Mouse (Mus musculus) heart, embryonic 10.5 days (tissue): Measurements from ENCODE around the gene Mrps27. TPM values are rescaled to one million over a fixed set of nuclear protein-coding genes. Genes with fewer than 3 reads are reported as not detected.

ENCODE experiments used
- DNase-seq: peaks from one replicate; pipeline ENCODE4 v3.0.0-alpha.2; 2017; ENCODE audit warnings: low spot score
- H3K27ac ChIP-seq: fragments of 300-500 bp; sonication (generic); 2 replicates; pipeline ENCODE4 v1.5.1; 2016; ENCODE audit warnings: mild to moderate bottlenecking
- H3K27me3 ChIP-seq: fragments of 300-500 bp; sonication (generic); 2 replicates; pipeline ENCODE4 v1.6.1; 2016; ENCODE audit warnings: mild to moderate bottlenecking; ENCODE audit not compliant: poor library complexity, insufficient read depth, severe bottlenecking
- H3K36me3 ChIP-seq: fragments of 300-500 bp; sonication (generic); 2 replicates; pipeline ENCODE4 v1.6.1; 2016; ENCODE audit warnings: mild to moderate bottlenecking, moderate library complexity
- H3K4me1 ChIP-seq: fragments of 300-500 bp; sonication (generic); 2 replicates; pipeline ENCODE4 v1.6.1; 2016; ENCODE audit warnings: mild to moderate bottlenecking
- H3K4me3 ChIP-seq: fragments of 300-500 bp; sonication (generic); 2 replicates; pipeline ENCODE4 v1.5.1; 2016; ENCODE audit warnings: mild to moderate bottlenecking, moderate library complexity
- H3K9me3 ChIP-seq: fragments of 300-500 bp; sonication (generic); 2 replicates; pipeline ENCODE4 v1.6.1; 2016; ENCODE audit warnings: mild to moderate bottlenecking, moderate library complexity
- WGBS: fragments of 180-500 bp; shearing (Covaris S2); methylation state at CpG from one replicate; pipeline ENCODE4 v1.1.7; 2016; 5-methylcytosine and 5-hydroxymethylcytosine counted together
- polyA plus RNA-seq: library from polyadenylated mRNA; unstranded; fragments of >200 nt; fragmentation: Nextera tagmentation; extraction: Ambion mirVana; gene quantifications from 2 replicates; pipeline ENCODE4 v1.2.1, GENCODE M21; 2016

Mrps27 gene
- polyA plus RNA-seq, 1 experiment from 2014 or later = 96.0 TPM

DNA sequence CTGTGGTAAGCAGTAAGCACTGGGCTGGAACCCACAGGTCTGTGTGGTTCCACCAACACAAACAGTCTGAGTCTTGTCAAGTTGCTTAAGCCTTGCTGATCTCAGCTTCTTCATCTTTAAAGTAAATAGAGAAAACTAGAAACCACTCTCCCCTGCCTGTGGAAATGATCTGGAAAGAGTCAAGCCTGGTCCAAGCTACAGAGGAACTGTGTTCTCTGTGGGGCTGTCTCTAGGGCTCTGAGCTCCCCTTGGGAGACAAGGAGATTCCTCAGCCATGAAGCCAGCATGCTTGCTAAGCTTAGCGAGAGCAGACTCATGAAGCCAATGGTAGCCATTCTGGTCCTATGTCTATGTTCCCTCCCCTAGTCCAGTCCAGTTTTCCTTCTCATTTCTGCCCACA, 33.6 kb downstream of the Mrps27 start:
- WGBS = 77% methylated on average over 1 of the region's 1 CpGs
- H3K36me3 ChIP-seq = peaks cover 13% of the 10 kb centered on the region
- H3K27ac ChIP-seq = no peak overlapping the region
- no peaks in the 10 kb centered on the region for H3K9me3 ChIP-seq
- no peak for DNase-seq
- H3K4me1 ChIP-seq = peaks cover 13% of the 10 kb centered on the region
- H3K27me3 ChIP-seq = no peaks in the 10 kb centered on the region
- no peak overlapping the region for H3K4me3 ChIP-seq

DNA sequence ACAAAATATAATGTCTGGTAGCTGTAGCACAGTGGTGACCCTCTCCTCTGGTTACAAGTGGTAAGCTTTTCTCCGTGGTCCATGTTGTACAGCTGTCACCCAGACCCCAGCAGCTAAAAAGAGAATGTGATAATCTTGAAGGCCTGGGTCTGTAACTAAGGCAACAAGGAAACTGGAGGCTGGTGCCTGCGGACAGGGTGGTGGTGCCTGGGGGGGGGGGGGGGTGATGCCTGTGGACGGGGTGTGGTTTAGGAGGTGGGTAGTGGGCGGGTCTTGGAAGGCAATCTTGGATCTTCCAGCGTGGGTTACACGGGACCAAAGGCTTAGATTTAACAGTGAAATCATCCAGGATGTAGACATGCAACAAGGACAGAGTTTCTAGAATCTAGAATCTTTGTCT, 37.8 kb downstream of the Mrps27 start:
- no peak for DNase-seq
- Histone ChIP-seq H3K9me3 (no peaks in the 10 kb centered on the region), H3K4me3 (no peak overlapping the region), H3K4me1 (peaks cover 5% of the 10 kb centered on the region; the same call in 1 of the 2 replicates), H3K27me3 (no peaks in the 10 kb centered on the region), H3K27ac (no peak overlapping the region), H3K36me3 (peaks cover 16% of the 10 kb centered on the region)
- WGBS = 46% methylated on average over 6 of the region's 6 CpGs

DNA sequence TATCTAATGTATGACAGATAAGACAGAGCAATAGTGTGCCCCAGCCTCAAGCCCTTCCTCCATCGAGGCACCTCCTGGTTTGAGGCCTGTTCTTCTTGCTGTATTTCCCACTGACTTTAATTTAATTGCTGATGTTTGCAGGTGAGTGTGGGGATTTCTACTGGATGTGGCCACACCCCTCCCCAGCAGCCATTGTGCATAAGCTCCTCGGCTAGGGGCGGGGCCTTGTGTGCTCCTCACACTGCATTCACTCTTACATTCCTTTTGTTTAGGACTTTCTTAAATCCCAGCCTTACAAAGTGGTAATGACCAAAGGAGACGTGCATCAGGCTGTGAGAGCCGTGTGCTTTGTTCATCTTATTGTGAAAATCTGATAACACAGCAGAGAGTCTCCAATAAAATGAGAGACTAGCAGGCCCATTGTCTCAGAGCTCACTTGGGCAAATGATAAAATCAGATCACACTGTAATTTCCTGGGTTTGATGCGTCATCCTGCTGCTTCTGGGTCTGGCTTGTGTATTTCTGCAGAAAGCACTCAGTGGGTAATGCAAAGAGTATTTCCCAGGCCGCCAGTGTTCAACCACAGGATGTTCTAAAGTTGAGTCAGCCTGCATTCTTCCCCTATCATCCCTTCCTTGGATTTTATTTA, 40.1 kb downstream of the Mrps27 start:
- H3K4me3 ChIP-seq = no peak overlapping the region
- no peak for DNase-seq
- no peak overlapping the region for H3K27ac ChIP-seq
- WGBS = 70% methylated on average over 7 of the region's 7 CpGs
- no peaks in the 10 kb centered on the region for H3K27me3 ChIP-seq
- H3K4me1 ChIP-seq = peaks cover 5% of the 10 kb centered on the region
- no peaks in the 10 kb centered on the region for H3K9me3 ChIP-seq
- peaks cover 16% of the 10 kb centered on the region for H3K36me3 ChIP-seq

DNA sequence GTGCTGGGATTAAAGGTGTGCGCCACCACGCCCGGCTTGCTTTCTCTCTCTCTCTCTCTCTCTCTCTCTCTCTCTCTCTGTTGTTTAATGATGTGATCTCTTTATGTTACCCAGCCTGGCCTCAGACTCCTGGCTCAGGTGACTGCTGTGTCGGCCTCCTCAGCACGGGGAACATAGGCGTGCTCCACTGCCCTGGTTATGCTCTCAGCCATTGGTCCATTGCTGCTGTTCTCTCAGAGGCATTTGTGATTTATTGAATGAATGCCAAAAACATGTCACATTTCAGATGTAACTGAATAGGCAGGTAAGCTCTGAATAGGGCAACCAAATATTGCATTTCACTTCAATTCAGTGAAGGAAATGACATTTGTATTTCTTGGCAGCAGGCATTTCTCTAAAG, 41.3 kb downstream of the Mrps27 start:
- Histone ChIP-seq H3K4me1 (peaks cover 5% of the 10 kb centered on the region), H3K9me3 (no peaks in the 10 kb centered on the region), H3K27me3 (no peaks in the 10 kb centered on the region), H3K4me3 (no peak overlapping the region), H3K27ac (no peak overlapping the region), H3K36me3 (peaks cover 19% of the 10 kb centered on the region)
- no peak for DNase-seq
- WGBS = 94% methylated on average over 6 of the region's 6 CpGs

DNA sequence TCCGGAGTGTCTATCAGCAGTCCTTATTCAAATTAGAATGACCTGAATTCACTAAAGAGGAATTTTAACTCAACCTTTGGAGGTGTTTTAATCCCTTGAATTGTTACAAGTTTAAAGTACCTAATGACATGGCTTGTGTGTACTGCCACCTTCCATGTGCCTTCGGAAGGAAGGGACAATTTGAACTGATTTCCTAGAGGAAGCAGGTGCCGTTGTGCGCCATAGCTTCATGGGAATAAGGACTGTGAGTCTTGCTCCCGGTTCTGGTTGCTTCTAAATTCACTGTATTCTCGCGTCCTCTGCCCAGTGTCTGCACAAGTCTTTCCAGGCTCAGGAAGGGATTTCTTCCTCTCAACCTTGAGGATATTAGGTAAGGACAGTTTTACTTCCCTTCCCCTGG, 41.8 kb downstream of the Mrps27 start:
- no peak overlapping the region for H3K27ac ChIP-seq
- no peaks in the 10 kb centered on the region for H3K9me3 ChIP-seq
- H3K36me3 ChIP-seq = peaks cover 19% of the 10 kb centered on the region
- 89% methylated on average over 7 of the region's 7 CpGs for WGBS
- H3K27me3 ChIP-seq = no peaks in the 10 kb centered on the region
- DNase-seq = no peak
- no peak overlapping the region for H3K4me3 ChIP-seq
- peaks cover 5% of the 10 kb centered on the region for H3K4me1 ChIP-seq

DNA sequence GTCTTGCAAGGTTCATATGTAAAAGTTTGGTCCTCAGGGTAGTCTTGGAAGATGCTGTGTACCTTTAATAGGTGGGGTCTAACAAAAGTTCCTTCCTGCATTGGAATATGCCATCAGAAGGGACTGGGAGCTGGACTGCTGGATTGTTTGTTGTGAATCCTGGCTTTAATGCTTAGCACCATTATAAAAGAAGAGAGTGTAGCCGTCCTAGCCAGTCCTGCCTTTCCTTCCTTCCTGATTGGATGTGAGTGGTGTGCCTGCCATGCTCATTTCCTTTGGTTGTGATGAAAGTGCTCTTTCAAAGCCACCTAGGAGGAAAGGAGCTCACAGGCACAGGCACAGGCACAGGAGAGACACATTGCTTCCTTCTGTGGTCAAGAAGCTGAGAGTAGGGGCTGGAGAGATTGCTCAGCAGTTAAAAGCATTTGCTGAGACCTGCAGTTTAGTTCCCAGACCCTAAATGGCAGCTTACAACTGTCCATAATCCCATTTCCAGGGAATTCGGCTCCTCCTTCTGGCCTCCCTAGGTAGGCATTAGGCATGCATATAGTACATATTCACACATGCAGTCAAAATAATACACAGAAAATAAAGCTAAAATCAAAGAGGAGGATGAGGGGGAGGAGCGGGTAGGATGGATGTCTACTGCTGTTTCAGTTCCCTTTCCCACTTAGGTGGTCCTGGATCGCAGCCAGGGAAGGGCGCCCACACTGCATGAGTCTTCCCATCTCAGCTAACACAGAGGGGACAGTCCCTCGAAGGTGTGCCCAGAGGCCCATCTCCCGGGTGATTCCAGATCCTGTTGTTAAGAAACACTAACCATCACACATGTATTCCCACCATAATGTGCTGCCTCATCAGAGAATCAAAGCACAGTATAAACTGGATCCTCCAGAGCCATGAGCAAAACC, 43.6 kb downstream of the Mrps27 start:
- WGBS = 81% methylated on average over 7 of the region's 7 CpGs
- DNase-seq = no peak
- no peaks in the 10 kb centered on the region; the same call in 1 of the 2 replicates for H3K4me1 ChIP-seq
- no peak overlapping the region for H3K4me3 ChIP-seq
- no peak overlapping the region for H3K27ac ChIP-seq
- H3K9me3 ChIP-seq = no peaks in the 10 kb centered on the region
- peaks cover 20% of the 10 kb centered on the region for H3K36me3 ChIP-seq
- no peaks in the 10 kb centered on the region for H3K27me3 ChIP-seq

DNA sequence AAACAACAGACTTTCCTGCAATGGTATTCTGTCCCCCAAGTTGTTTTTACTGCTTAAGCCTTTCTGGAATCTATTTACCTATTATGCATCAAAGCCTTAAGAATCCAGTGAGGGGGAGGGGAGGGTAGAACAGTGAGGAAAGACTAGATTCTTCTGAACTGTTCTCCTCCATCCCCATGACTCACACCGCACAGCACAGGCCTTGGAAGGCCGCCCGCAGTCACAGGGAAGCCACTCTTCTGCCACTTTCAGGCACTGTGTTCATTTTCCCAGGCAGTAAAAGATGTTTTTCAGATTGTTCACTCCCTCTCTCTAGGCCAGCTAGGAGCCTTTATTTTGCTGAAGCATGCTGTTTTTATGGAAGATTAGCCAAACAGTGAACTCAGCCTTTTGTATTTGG, 46.8 kb downstream of the Mrps27 start:
- Histone ChIP-seq H3K4me3 (no peak overlapping the region), H3K27me3 (no peaks in the 10 kb centered on the region), H3K4me1 (peaks cover 12% of the 10 kb centered on the region), H3K36me3 (peaks cover 16% of the 10 kb centered on the region), H3K27ac (no peak overlapping the region), H3K9me3 (no peaks in the 10 kb centered on the region)
- DNase-seq = no peak
- 93% methylated on average over 3 of the region's 3 CpGs for WGBS

DNA sequence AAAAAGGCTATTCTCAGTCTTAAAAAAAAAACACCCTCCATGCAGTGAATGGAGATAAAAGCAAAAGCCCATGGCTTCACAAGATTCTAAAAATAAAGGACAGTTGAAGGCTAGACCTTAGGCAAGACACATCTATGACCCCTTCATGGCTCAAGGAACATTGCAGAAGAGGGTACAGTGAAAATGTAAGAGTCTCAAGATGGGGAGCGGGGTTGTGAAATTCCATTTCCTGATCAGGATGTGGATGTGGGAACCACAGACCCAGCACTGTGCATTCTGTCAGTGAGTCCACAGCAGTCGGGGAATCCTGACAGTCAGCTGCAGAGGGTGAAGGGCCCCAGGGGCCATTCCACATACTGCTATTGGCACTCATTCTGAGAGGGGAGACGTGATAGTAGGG, 48.5 kb downstream of the Mrps27 start:
- no peak overlapping the region for H3K4me3 ChIP-seq
- peaks cover 19% of the 10 kb centered on the region for H3K36me3 ChIP-seq
- no peak overlapping the region for H3K27ac ChIP-seq
- H3K4me1 ChIP-seq = peaks cover 16% of the 10 kb centered on the region
- no peak for DNase-seq
- no peaks in the 10 kb centered on the region for H3K27me3 ChIP-seq
- 74% methylated on average over 3 of the region's 3 CpGs for WGBS
- no peaks in the 10 kb centered on the region for H3K9me3 ChIP-seq

DNA sequence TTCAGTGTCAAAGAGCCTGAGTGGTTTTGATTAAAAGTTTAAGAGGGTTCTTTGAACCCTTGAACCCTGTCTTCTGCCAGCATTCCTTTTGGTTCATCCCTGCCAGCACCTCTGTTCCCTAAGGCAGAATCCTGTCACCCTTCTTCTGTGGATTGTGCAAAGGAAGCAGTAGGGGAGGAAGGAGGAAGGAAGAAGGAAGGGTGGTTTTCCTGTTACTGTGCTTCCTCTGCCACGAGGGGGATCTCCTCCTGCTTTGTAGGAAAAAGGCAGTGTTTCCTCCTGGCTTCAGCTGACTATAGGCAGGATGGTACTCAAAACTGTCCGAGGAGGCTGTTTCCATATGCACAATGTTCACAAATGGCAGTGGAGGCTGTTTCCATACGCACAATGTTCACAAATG, 50.1 kb downstream of the Mrps27 start:
- Histone ChIP-seq H3K4me1 (peaks cover 22% of the 10 kb centered on the region; the same call in 1 of the 2 replicates), H3K36me3 (peaks cover 16% of the 10 kb centered on the region), H3K4me3 (no peak overlapping the region), H3K27me3 (no peaks in the 10 kb centered on the region), H3K27ac (no peak overlapping the region), H3K9me3 (no peaks in the 10 kb centered on the region)
- 72% methylated on average over 3 of the region's 3 CpGs for WGBS
- no peak for DNase-seq

DNA sequence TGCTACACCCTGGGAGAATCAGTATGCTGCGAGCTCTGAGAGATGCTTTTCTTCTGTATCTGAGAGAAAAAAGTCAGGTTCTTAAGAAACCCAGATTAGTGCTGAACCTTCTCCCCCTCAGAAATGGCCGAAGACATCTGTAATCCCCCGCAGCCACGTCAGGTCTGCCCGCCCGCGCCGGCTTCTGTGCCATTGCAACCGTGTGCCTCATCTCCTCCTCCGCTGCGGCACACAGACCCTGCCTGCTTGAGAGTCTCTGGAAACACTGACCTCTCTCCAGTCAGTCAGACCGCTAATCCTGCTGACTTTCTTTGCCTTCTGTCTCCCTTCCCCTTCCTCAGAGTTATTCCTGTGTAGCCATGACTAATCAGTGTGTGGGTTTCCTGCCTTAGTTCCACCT, 50.9 kb downstream of the Mrps27 start:
- Histone ChIP-seq H3K4me1 (peaks cover 22% of the 10 kb centered on the region; the same call in 1 of the 2 replicates), H3K9me3 (no peaks in the 10 kb centered on the region), H3K27ac (peak overlapping the region; percentile 74; the same call in 1 of the 2 replicates), H3K27me3 (no peaks in the 10 kb centered on the region), H3K4me3 (no peak overlapping the region), H3K36me3 (peaks cover 19% of the 10 kb centered on the region)
- DNase-seq = no peak
- WGBS = 78% methylated on average over 12 of the region's 12 CpGs

DNA sequence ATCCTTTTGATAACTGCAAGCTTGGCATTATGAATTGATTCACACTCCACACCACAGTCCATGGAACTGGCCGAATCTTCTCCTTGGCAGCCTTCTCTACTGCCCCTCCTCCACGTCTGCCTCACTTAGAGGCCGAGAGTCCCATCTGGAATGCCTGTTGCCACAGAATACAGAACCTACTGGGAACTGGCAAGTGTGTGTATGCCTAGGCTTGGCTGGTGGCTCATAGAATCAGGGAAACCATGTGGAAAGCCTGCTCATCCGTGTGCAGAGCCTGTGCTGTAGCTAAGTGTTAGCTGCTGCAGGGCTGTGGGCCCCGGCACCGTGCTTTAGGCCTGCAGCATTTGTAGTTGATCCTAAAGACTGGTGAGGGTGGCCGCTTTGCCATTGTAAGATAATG, 52.6 kb downstream of the Mrps27 start:
- peaks cover 15% of the 10 kb centered on the region for H3K36me3 ChIP-seq
- no peak overlapping the region for H3K4me3 ChIP-seq
- H3K9me3 ChIP-seq = no peaks in the 10 kb centered on the region
- peaks cover 24% of the 10 kb centered on the region for H3K4me1 ChIP-seq
- no peaks in the 10 kb centered on the region for H3K27me3 ChIP-seq
- 81% methylated on average over 7 of the region's 7 CpGs for WGBS
- DNase-seq = no peak
- H3K27ac ChIP-seq = no peak overlapping the region

DNA sequence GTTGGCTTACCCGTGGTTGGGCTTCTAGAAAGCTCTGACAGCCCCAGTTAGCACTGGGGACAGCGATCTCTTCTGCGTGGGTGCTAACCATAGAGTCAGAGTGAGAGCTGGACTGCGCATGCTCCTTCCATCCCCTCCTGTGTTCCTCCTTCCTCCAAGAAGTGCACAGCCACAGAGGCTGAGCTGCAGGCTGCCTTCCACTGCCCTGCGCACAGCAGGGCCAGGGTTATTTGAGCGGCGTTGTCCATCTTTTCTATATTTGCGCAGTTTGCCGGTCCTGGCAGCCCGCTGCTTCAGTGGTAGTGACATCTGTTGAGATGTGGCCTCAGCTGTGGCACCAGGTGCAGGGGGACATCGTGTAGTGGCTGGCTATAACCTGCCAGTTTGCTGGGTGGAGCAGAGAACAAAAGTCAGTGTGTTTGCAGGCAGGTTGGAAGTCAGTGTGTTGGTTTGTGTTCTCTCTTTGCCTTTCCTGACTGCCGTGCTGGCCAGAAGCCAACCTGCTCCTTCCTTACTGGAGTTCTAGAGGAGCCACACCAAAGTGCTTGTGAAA, 53.6 kb downstream of the Mrps27 start:
- Histone ChIP-seq H3K9me3 (no peaks in the 10 kb centered on the region), H3K4me1 (peaks cover 24% of the 10 kb centered on the region), H3K36me3 (peaks cover 18% of the 10 kb centered on the region), H3K4me3 (no peak overlapping the region), H3K27ac (no peak overlapping the region), H3K27me3 (no peaks in the 10 kb centered on the region)
- 86% methylated on average over 12 of the region's 12 CpGs for WGBS
- no peak for DNase-seq

DNA sequence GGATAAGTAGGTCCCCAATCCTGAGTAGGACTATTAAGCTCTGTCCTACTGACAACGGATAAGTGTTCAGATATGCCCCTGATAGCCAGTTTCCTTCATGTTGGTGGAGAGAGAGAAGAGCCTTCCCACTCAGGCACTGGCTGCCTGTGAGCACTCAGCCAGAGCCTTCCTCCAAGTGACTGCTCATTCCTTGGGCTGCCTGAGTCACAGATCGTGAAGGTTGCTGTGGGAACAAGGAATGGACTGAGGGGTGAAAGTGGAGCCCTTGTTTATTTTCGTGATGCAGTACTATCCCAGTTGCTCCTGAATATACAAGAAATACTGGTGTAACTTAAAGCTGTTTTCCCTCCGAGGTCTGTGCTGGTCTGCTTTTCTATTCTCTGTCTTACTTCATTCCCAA, 54.8 kb downstream of the Mrps27 start:
- H3K27ac ChIP-seq = no peak overlapping the region
- H3K27me3 ChIP-seq = no peaks in the 10 kb centered on the region
- no peak overlapping the region for H3K4me3 ChIP-seq
- WGBS = 65% methylated on average over 4 of the region's 4 CpGs
- H3K9me3 ChIP-seq = no peaks in the 10 kb centered on the region
- H3K36me3 ChIP-seq = peaks cover 26% of the 10 kb centered on the region
- peaks cover 24% of the 10 kb centered on the region for H3K4me1 ChIP-seq
- DNase-seq = no peak
